Mouse (Mus musculus): ENCODE results near the gene Gm13212. TPM values are rescaled to one million over a fixed set of nuclear protein-coding genes. Genes with fewer than 3 reads are reported as not detected.
A peak's percentile ranks its signal among the peaks of the same experiment; 100 is the strongest.
"Not testable (repeated sequence)": the region's sequence is repeated elsewhere in the genome, so short reads cannot be mapped to it uniquely, and the experiment has no call there.

Gm13212 gene
- polyA plus RNA-seq (2012; rRNA removed): 0.14 and 0.15 TPM in 2 replicates

DNA sequence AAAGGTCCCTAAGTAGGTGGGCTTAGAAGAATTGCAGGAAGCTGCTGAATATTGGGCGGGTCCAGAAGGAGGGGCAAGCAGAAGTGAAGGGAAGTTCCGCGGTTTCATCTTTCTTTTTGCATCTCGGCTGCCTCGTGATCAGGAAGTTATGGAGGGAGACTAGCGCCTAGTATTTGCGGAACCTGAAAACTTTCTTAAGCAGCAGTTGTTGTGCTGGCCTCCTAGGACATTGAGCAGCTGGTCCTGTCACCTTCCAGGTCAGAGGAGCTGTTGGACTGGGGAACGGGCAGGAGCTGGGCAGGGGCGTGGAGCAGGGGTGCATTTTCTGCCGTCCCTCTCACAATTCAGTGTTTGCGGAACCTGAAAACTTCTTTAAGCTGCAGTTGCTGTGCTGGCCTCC lies at the start of gene Gm13212:
Gene Gm13212 (plus strand): TSS at position 89 of the 400 bp plus-strand sequence.
- peak; percentile 1 for DNase-seq (ENCODE audit: low read depth)

DNA sequence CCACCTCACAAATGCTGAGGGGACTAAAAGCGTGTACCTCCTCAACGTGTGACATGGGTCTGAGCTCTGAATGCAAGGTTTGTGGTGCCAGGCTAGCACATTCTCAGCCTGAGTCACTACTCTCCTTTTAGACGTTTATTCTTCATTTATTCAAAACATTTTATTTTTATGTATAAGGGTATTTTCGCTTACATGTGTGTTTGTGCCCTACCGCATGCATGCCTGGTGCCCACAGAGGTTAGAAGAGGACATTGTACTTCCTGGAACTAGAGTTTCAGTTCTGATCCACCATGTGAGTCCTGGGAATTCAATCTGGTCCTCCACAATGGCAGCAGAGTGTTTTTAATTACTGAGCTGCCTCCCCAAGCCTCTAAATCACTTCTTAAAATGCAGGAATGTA lies 41.1 kb upstream of the Gm13212 start:
- DNase-seq (ENCODE audit: low read depth): not testable (repeated sequence)

DNA sequence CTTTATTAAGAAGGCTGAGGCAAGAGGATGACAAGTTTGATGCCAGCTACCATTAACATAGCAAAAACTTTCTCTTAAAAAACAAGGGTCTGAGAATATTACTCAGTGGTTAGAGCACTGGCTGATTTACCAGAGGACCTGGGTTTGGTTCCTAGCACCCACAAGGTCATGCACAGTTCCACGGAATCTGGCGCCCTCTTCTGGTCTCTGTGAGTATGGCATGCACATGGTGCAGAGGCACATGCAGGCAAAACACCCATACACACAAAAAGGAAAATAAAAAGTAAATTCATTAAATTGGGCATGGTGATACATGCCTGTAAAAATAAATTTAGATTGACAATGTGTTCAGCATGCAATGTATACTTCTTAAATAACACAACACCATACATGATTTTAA lies 39.9 kb upstream of the Gm13212 start:
- DNase-seq (ENCODE audit: low read depth): not testable (repeated sequence)

- not testable (repeated sequence) for DNase-seq (ENCODE audit: low read depth)
Measured at GRCm38 (mm10) chr4:145545734-145546349, 39.1 kb upstream of the Gm13212 start.

DNA sequence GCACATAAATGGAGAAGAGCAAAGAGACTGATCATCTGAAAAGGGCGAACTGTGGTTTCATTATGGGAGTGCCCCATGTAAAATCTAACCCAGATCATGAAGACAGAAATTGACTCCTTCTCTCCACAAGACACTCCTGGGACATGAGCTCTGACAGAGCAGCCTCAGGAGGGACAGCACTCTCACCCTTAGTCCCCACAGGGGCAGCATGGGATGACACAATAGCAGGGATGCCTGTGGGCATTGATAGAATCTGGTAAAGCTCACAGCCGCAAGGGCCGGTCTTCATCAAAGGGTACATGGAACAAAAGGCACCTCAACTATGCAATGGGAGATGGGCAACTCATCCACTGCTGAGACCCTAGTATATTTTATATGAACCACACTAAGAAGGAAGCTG lies 38.5 kb upstream of the Gm13212 start:
- DNase-seq (ENCODE audit: low read depth): not testable (repeated sequence)

DNA sequence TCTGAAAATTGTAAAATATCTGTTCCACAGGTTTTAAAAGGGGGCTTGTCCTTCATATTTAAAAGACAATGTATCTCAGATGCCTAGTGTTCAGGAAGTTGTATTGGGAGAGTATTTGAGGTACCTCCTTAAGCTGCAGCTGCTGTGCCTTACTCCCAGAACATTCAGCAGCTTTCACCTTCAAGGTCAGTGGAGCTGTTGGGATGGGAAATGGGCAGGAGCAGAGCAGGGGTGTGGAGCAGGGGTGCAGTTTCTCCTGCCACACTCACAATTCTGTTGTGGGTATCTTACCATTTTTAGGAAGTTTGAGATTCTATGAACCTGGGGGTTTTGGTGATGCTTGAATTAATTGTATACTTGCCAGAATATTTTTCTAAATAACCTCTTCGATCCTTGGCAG lies 28.3 kb upstream of the Gm13212 start:
- no peak for DNase-seq (ENCODE audit: low read depth)

- no peak for DNase-seq (ENCODE audit: low read depth)
Measured at GRCm38 (mm10) chr4:145559505-145560099, 25.4 kb upstream of the Gm13212 start.

GRCm38 (mm10) chr4:145564111-145564821 lies 20.7 kb upstream of the Gm13212 start:
- no peak for DNase-seq (ENCODE audit: low read depth)

GRCm38 (mm10) chr4:145570461-145570860 lies 14.5 kb upstream of the Gm13212 start:
- DNase-seq (ENCODE audit: low read depth): not testable (repeated sequence)

DNA sequence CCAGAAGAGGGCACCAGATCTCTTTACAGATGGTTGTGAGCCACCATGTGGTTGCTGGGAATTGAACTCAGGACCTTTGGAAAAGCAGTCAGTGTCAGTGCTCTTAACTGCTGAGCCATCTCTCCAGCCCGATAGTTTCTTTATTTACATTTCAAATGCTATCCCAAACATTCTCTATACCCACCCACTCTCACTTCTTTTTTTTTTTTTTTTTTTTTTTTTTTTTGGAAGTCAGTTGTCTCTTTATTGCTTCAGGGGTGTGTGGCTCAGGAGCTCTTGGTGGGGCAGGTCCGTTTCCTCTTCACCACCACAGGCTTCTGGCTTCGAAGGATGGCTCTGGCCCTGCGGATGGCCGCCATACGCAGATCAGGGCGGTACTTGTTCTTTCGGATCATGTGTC lies 8.3 kb upstream of the Gm13212 start:
- DNase-seq (ENCODE audit: low read depth): not testable (repeated sequence)

DNA sequence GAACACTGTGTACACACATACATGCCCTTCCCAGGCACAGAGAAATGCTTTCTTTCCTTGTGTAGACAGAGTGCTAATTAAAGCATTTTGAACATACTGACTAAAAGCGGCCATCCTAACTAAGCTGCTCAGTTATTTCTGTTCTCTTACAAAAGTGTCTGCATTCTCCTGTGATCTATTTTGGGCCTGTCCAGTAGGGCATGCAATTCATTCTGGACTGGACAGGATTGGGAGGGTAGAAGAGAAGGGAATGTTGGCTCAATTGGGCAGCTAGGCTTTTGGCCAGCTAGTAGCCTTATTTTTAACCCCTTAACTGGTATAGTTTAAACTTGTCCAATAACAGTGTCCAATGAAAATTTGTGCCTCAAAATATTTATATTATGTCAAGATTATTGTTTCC lies 4.6 kb upstream of the Gm13212 start:
- DNase-seq (ENCODE audit: low read depth): not testable (repeated sequence)

- not testable (repeated sequence) for DNase-seq (ENCODE audit: low read depth)
Measured at GRCm38 (mm10) chr4:145586046-145586445, 1.1 kb downstream of the Gm13212 start.

DNA sequence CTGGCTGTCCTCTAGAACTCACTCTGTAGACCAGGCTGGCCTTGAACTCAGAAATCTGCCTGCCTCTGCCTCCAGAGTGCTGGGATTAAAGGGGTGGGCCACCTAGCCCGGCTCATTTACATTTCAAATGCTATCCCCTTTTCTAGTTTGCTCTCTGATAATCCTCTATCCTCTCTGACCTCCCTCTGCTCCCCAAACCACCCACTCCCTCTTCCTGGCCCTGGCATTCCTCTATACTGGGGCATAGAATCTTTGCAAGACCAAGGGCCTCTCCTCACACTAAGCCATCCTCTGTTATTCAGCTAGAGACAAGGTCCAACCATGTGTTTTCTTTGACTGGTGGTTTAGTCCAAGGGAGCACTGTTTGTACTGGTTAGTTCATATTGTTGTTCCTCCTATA lies 9.2 kb downstream of the Gm13212 start:
- DNase-seq (ENCODE audit: low read depth): not testable (repeated sequence)

GRCm38 (mm10) chr4:145594798-145595197 lies 9.8 kb downstream of the Gm13212 start:
- not testable (repeated sequence) for DNase-seq (ENCODE audit: low read depth)

DNA sequence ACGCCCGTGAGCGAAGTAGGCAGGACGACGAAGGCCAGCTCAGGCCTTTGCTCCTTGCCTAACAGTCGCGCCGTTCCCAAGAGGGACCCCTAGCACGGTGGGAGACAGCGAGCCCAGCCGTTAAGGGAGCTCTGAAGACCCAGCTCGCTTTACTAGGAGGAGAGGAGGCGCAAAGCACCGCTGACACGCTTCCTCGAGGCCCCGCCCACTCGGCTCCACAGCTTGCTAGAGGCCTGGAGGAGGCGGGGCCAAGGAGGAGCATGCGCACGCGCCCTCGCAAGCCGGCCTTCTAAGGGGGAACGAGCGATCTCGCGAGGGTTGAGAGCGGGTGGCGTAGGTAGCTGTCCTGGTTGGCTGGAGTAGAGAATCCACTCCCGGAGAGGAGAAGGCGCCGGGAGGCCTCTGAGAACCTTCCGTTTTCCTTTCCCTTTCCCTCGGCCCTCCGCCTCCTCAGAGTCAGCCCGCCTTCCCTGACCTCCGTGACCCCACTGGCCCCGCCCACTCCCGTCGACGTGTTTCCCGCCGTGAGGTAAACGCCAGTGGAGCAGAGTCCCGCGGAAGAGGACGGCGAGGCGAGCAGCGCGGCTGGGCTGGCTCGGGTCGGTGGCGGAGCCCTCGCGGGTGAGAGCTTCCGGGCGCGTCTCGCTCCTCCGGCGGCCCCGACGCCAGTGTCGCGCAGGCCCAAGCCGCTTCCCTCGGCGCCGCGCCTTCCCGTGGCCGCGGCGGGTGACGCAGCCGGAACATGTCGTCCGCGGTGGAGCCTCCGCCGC lies 55.6 kb downstream of the Gm13212 start:
- DNase-seq (ENCODE audit: low read depth): not testable (repeated sequence)

GRCm38 (mm10) chr4:145670385-145670784 lies 85.4 kb downstream of the Gm13212 start, which contains the start of gene Zfp980:
Gene Zfp980 (plus strand): TSS chr4:145670685.
- not testable (repeated sequence) for DNase-seq (ENCODE audit: low read depth)

DNA sequence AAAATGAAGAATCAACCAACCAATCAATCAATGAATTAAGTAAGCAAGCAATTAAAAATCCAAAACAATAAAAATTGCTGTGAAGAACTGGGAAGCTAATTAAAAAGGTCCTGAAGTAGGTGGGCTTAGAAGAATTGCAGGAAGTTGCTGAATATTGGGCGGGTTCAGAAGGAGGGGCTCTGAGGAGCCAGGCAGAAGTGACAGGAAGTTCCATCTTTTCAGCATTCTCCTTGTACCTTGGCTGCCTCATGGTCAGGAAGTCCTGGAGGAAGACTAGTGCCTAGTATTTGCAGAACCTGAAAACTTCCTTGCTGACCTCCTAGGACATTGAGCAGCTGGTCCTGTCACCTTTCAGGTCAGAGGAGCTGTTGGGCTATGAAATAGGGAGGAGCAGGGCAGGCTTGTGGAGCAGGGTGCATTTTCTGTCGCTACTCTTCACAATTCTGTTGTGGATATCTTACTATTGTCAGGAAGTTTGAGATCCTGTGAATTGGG lies 89.4 kb downstream of the Gm13212 start:
- not testable (repeated sequence) for DNase-seq (ENCODE audit: low read depth)

Other genes with a start within 250 kb of the Gm13212 start
- 0.33 TPM in 1 of 2 replicates, not detected in the other for gene Zfp990, start 74.4 kb upstream of the Gm13212 start, polyA plus RNA-seq (2012; rRNA removed)
- gene Zfp980, start 85.5 kb downstream of the Gm13212 start, polyA plus RNA-seq (2012; rRNA removed): 0.09 TPM in 1 of 2 replicates, not detected in the other

All from gonadal fat pad, adult 2 months (tissue).